Mouse (Mus musculus) cerebellum, adult (tissue): Measurements from ENCODE around the gene Syt17.
A peak's percentile ranks its signal among the peaks of the same experiment; 100 is the strongest.

Experiments
- ATAC-seq: cut with Nextera tagmentation; 2 replicates; pipeline ENCODE4 v1.9.2; 2017; ENCODE audit warnings: mild to moderate bottlenecking, moderate library complexity, mixed read lengths; ENCODE audit not compliant: insufficient number of reproducible peaks, low FRiP score, low TSS enrichment

The Syt17 gene

DNA sequence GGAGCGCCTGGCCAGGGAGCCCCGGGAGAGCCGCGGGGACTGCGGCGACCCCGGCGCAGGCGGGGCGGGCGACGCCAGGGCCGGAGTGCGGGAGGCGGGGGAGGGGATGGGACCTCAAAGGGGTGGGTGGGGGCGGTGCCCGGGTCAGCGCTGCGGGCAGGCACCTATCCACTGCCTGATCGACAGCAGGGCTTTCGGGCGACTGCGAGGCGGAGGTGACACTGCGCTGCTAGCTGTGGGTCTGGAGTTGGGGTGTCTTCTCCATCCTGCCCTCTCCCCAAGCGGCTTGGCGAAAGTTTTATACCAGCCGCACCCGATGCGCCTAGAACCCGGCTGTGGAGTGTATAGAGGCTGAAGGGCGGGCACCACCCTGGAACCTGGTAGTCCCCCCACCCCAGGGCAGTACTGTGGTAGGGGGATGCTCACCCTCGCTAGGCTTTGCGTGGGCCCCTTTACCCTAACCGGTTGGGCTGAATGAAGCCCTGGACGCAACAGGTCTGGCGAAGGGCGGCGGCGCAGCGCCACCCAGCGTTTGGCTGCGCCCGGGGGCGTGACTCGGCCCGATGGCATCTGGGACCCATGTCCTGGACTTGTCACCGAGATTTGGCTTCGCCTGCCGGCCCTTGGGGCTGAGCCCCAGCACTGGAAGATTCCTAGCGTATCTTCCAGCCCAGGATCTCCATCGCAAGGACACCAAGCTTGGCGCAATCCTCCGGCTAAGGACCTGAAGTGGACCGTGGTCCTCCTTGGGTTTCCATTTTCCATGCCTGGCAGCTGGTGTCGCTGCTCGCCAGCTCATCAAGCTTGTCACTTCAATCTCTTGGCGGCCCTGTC, at the start of gene Syt17:
Gene Syt17, minus strand, starts transcription at position 89 of the 834 bp plus-strand sequence.
- peak; percentile 36; the same call in 1 of the 2 replicates for ATAC-seq

DNA sequence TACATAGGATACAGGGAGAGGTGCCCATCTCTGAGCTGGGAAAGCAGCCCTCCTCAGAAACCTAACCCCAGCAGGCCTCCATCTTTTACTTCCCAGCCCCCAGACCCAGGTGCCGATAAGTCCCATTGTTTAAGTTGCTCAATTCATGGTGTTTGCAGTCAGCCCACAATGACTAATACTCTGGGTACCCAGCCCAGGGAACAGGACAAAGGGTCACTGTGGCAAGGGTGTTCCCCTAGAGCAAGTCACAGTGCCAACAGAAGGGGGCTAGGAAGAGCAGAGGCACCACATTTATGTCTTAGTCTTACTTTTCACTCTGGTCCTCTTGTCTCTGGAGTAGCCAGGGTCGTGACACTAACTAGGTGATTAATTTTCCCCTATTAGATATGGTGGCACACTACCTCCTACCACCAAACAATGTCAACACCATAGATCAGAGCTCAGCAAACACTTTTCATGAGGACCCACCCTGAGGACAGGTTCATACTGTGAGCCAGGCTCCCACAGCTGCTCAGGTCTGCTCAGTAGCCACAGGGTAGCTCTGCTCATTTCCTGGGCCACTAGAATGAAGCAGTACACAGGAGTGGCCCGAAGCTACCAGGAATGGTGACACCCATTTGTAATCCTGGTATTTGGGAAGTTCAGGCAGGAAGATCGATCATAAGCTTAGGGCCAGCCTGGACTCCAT, 47.0 kb upstream of the Syt17 start:
- no peak for ATAC-seq

DNA sequence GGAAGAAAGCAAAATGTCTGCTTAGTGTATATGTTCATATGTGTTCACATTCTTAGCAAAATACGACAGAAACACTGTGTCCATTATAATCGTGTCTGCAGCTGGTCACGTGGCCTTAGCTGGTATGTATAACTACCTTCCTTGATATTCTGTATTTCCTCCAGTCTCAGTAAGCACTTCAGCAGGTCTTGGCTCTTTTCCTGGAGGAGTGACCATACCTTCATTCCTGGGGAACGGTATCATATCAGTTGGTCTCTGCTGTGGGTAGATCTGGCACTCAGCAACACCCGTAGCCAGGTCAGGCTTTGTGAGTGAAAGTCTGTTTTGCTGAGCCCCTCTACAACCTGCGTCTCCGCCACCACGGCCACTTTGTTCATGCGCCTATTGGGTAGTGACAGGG, 45.9 kb upstream of the Syt17 start:
- no peak for ATAC-seq

DNA sequence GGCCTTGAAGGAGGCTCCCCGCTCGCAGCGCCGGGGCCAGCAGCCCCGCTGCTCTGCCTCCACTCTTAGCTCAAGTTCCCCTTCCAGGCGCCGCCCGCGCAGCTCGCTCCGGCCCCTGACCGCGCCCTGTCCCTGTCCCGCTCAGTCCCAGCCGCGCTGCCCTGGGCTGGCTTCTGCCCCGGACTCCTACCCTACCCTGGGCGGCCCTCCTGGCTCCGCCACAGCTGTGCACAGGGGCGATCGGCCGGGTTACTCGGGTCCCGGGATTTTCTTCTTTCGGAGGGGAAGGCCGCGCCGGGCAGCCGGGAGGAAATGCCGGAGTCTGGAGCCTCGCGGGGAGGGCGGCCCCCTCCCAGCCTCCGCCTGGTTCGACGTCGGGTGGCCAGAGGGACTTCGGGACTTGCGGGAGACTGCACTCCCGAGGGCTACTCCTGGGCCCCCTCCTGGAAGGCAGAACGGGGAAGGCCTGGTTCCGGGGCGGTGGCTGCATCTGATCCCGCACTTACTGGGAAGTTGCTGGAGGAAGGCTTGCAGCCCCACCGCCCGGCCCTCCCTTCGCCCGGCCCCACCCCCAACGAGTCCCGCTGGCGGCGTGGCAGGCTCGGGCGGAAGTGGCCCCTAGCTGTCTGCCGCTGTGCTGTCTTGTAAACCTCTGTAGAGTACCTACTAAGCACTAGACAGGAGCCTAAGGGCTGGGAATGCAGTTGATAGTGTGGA, 43.6 kb upstream of the Syt17 start, which contains the start of gene Itpripl2:
Gene Itpripl2, minus strand, starts transcription at position 545 of the 717 bp plus-strand sequence.
- ATAC-seq, result no peak

DNA sequence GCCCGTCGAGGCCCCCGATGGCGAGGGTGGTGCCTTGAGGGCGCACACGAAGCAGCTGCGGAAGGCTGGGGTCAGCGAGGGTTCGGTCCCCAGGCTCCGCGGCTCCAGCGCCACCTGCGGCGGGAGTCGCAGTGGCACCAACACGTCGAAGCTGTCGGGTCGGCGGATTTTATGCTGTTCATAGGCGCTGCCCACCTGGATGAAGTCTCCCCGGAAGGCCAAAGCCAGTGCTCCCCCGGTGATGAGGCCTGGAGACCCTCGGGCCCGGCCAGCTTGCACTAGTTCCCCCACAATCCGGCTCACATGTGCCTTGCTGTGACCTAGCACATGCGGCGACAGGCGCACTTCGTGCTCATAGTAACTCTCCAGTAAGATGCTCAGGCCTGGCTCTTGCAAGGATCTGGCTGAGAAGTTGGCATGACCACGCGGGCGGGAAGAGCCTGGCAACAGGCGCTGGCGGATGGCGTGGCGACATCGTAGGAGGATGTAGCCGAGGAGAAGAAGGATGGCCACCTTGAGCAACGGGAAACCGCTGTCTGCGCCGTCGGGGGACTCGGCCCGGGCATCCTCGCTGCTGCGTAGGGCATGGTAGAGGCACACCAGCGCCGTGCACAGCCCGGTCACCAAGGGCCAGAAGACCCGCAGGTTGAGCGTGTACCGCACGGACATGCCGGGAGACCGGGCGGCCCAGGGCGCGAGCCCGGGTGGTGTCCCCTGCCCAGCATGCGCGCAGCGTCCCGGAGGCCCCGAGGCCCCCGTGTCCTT, 42.8 kb upstream of the Syt17 start:
- no peak for ATAC-seq

DNA sequence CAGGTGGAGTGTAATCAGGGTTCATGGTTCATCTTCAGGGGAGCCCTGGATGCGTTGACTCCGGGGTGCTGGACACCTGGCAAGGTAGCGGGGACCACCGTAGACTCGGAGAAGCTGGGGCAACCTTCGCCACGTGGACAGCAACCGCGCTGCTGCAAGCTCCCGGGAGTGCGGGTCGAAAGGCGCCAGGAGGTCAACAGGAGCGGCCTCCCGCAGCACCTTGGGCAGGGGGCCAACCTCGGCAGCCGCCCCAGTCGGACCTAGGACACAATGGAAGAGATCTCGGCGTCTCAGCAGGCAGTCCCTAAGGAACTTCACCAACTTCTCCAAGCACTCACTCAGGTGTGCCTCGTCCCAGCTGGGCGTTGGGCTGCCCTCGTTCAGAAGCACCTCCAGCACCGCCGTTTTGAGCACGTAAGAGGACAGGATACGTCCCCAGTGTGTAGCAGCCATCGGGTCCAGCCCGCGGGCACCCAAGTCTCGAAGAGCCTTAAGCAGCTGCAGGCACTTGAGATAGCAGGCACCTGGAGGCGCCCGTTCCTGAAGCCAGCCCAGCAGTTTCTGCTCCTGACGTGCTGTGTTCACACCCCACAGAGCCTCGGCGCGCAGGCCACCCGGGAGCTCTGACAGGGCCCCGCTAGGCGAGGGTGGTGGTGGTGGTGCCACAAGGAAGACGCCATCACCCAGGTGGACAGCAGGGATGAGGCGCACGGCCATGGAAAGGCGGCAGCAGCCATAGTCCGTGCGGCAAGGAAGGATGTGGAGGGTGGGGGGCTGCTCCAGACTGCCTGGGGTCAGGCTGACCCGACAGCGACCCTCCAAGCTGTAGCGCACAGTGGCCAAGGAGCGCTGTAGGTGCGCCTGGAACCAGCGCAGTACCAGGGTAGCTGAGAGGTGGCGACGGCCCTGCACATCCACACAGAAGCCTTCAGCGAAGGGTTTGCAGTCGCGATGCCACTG, 42.0 kb upstream of the Syt17 start:
- no peak for ATAC-seq

DNA sequence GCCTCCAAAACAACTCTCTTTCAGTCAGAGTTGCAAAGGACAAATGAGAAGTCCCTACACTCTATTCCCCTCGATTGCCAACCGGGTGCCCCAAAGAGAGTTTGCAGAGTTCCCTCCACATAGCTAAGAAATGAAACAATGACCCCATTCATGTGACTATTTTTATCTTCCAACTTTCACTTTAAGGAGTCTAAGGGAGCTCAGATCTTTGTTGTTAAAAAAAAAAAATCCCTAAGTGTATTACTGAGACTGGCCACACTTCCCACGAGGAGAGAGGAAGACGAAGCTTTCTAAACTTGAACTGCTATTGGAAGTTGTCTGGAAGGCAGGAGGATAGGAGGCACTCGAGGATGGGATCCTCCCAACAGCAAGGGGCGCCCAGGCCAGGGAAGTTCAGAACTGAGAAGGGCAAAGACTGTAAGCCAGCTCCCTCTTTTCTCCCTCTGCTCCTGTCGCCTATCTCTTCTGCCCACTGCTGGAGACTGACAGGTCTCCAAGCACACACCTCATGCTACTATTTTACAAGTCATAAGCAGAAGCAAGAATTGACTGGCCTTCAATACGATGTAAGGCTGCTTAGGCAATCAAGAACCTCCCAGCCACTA, 40.1 kb upstream of the Syt17 start:
- ATAC-seq, result no peak

DNA sequence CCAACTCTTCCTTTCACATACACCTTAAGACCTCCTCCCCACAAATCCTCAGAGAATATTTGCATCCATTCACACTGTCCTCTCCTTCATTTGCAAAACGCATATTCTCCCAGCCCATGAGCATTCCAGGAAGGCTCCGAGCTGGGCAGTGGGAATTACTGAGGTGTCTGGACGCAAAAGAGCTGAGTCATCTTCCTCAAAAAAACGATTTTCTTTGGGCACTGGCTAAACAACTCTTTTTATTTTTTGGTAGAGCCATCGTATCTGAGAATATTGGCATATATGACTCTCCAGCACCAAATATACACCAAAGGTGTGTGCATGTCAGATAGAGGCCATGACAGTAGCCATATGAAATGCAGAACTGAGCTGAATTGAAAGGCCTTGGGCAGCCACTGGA, 38.9 kb upstream of the Syt17 start:
- ATAC-seq, result no peak

DNA sequence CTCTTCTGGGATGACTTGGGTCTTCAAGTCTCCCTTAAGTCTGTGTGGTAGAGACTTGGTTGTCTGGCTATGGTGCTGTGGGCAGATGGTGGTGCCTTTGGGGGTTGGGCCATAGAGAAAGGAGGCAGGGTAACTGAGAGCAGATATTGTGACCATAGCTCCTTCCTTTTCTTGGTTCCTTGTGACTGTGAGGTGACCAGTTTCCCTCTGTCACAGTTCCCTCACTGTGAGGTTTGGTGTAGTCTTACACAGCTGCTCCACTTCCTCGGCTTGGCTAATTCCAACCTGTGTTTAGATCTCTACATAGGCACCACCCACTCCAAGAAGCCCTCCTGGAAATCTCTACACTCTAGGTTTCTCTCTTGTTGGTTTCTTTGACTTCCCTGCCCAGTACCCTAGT, 36.0 kb upstream of the Syt17 start:
- ATAC-seq, result no peak

DNA sequence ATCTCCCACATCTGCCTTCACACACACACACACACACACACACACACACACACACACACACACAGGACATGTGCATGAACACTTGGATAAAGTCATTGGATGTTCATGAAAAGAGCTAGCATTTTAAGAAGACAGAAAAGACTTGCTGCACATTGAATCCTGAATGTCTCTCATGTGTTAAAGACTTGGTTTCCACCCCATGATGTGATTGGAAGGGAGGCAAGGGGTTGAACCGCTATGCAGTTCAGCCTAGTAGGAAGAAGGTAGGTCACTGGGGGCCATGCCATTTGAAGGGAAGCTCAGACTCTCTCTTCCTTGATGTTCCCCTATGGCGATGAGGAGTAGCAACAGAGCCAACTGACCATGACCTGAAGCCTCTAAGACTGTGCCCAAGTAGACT, 34.0 kb upstream of the Syt17 start:
- ATAC-seq, result no peak

DNA sequence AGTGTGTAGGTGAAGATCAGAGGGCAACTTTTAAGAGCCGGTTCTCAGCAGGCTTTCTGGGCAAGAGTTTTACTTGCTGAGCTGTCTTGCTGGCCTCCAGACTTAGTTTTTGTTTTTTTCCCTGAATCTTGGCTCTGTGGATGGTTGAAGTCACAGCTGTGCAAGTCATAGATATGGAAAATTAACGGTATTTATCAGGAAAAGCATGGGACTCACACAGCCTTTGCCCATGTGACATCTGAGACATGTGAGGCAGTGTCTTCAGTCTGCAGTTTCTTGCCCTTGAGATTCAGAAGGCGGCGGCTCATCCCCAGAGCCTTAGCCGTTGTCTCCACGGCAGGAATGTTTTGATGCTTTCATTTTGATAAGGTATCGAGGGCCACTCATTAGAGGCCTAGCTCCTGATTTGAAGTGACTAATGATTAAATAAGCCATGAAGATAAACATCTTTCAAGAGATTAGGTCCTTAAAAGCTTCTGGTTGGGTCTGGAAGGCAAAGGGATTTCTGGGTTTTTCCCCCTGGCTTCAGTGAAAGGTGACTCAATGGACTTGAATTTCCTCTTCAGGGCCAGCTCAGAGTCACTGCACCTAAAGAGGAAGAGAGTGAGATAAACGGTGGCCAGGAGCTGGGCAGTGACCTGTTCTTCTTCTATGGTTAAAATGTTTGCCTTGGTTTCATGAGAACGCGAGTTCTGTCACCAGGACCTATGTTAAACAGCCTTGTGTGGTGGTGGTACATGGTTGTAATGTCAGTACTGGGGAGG, 33.2 kb upstream of the Syt17 start:
- ATAC-seq, result no peak

DNA sequence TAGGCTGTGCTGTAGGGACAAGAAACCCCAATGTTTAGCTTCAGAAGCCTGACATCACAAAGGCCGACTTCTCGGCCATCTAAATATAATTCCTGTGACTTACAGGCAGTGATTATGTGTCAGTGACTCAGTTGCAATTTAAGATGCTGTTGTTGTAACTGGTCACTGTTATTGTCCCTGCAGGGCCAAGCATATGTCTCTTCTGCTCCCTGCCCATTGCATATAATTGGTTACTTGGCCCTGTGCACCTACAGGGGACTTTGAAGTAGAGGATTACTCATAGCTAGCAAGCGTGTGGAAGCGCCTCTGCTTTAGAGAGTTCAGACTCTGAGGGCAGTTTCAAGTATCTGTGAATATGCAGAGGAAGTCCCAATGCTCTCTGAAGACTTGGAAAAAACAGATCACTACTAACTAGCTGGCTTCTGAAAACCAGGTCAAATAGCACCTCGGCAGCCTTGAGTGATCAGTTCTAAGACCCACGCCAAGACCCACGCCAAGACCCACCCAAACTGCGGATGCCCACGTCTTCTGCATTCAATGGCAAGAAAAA, 32.2 kb upstream of the Syt17 start:
- no peak for ATAC-seq

DNA sequence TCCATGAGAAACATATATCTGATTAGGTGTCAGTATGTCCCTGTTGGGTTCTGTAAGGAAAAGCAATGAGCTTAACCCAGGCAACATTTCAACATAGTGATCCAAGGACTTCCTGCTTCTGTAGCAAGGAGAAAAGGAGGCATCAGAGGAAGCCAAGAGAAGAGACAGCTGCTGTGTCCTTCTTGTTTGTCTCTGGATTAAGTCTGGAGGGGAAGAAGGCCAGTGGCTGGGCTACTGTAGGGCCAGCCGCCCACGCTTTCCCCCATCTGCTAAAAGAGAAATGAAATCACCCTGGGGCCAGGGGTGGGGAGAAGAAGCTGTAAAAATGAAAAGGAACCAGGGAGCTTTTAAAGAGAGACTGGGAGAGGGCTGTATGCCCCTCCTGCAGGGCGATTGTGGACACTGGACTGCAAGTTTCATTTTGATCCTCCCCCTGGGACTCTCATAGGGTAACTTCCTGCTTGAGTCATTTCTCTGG, 30.9 kb upstream of the Syt17 start:
- ATAC-seq, result no peak

DNA sequence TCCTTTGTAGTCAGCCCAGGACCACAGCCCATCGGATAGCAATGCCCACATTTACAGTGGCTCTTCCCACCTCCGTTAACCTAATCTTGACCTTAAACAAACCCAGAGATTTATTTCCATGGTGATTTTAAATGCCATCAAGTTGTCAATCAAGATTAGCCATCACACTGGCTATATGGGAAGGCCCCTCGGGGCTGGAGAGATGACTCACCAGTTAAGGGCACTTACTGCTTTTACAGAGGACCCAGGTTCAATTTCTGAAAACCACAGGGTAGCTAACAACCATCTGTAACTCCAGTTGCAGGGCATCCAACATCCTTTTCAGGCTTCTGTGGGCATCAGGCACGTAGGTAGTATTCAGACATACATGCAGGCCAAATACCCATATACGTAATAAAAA, 28.4 kb upstream of the Syt17 start:
- ATAC-seq, result no peak

DNA sequence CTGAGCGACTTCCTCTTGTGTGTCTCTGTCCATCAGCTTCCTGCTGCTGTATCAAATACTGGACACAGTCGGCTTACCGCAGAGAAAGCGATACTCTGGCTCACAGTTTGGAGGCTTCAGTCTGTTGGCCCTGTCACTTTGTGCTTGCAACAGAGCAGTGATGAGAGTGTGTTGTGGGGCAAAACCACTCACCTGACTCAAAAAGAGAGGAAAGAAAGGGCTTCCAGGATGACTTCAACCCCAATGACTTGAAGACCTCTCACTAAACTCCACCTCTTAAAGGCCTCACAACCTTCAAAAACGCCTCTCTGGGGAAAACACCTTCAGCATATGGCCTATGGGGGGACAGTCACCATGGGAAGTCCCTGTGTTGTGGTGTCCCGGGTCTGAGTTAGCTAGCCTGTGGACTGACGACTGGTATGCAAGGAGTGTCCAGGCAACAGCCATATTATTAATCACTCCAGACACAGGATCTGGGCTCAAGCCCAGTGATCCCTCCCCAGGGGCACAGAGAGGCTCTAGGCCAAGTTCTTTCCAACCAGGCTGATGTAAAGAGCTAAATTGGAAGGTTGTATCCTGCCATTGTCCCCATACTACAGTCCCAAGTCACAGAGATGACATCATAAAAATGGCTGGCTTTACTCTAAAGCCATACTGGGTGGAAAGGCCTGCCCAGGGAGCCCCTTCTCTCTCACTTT, 27.1 kb upstream of the Syt17 start:
- ATAC-seq, result no peak

DNA sequence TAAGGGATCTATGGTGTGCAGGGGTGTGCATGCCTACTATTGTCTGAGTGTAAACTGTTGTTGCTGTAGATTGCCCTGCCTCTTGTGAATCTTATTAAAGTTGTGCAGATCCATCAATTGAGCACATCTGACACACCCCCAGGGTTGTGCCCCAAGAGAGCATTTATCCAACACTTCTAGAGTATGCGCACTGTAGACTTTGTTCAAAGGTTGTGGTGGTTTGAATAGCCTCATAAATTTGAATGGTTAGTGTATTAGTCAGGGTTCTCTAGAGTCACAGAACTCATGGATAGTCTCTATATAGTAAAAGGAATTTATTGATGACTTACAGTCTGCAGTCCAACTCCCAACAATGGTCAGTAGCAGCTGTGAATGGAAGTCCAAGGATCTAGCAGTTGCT, 24.9 kb upstream of the Syt17 start:
- no peak for ATAC-seq

DNA sequence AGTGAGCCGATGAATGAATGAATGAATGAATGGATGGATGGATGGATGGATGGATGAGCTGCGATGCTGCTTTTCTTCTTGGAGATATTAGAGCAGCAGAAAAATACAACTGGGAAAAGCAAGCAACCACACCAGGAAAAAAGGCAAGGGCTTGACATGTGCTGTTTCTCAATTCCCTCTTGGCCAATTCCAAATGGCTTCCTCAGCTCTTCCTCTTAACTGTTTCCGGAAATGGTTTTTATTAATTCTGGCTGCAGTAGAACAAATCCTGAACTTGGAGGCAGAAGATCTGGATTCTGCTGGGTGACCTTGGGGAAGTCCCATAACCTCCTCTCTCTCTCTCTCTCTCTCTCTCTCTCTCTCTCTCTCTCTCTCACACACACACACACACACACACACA, 20.0 kb upstream of the Syt17 start:
- no peak for ATAC-seq
